Mouse (Mus musculus) embryonic facial prominence, embryonic 11.5 days (tissue): ENCODE data around the gene Fam122b. TPM values are rescaled to one million over a fixed set of nuclear protein-coding genes. Genes with fewer than 3 reads are reported as not detected.

ENCODE experiments used
- ATAC-seq: fragments of 200-750 bp; cut with Nextera tagmentation; replicated peaks from 2 replicates; pipeline ENCODE4 v1.8.0; 2017; ENCODE audit warnings: low read depth; ENCODE audit not compliant: insufficient number of reproducible peaks, low FRiP score, low TSS enrichment
- DNase-seq: peaks from one replicate; pipeline ENCODE4 v3.0.0-alpha.2; 2015; ENCODE audit warnings: low spot score
- H3K27ac ChIP-seq: fragments of 300-500 bp; sonication (generic); replicated peaks from 2 replicates; pipeline ENCODE4 v1.5.1; 2014; ENCODE audit warnings: mild to moderate bottlenecking, low read depth, low read length, control low read depth
- H3K27me3 ChIP-seq: fragments of 300-500 bp; sonication (generic); 2 replicates; pipeline ENCODE4 v1.6.1; 2014; ENCODE audit warnings: mild to moderate bottlenecking, low read length, moderate library complexity, mixed read lengths; ENCODE audit not compliant: control insufficient read depth, insufficient read depth
- H3K36me3 ChIP-seq: fragments of 300-500 bp; sonication (generic); replicated peaks from 2 replicates; pipeline ENCODE4 v1.6.1; 2014; ENCODE audit warnings: low read depth, mild to moderate bottlenecking, low read length, moderate library complexity, mixed read lengths; ENCODE audit not compliant: control insufficient read depth, insufficient read depth
- H3K4me1 ChIP-seq: fragments of 300-500 bp; sonication (generic); 2 replicates; pipeline ENCODE4 v1.6.1; 2014; ENCODE audit warnings: low read length, mixed read lengths; ENCODE audit not compliant: control insufficient read depth, insufficient read depth
- H3K4me2 ChIP-seq: fragments of 300-500 bp; sonication (generic); 2 replicates; pipeline ENCODE4 v1.6.1; 2014; ENCODE audit warnings: low read depth, mild to moderate bottlenecking, control low read depth, low read length, moderate library complexity
- H3K4me3 ChIP-seq: fragments of 300-500 bp; sonication (generic); 2 replicates; pipeline ENCODE4 v1.5.1; 2014; ENCODE audit warnings: low read depth, low read length, control low read depth
- H3K9ac ChIP-seq: fragments of 300-500 bp; sonication (generic); replicated peaks from 2 replicates; pipeline ENCODE4 v1.6.1; 2014; ENCODE audit warnings: mild to moderate bottlenecking, control low read depth, low read length
- H3K9me3 ChIP-seq: fragments of 300-500 bp; sonication (generic); replicated peaks from 2 replicates; pipeline ENCODE4 v1.6.1; 2016; ENCODE audit warnings: mild to moderate bottlenecking, low read length, inconsistent platforms, mixed read lengths; ENCODE audit not compliant: control insufficient read depth
- WGBS: fragments of 180-500 bp; shearing (Covaris S2); extraction: QIAGEN DNeasy Blood & Tissue Kit; methylation state at CpG from one replicate; pipeline ENCODE4 v1.1.7; 2014; 5-methylcytosine and 5-hydroxymethylcytosine counted together
- polyA plus RNA-seq: library from polyadenylated mRNA; unstranded; fragments of >200 nt; fragmentation: Nextera tagmentation; extraction: Ambion mirVana; gene quantifications from 2 replicates; pipeline ENCODE4 v1.2.1, GENCODE M21; 2014

Fam122b gene
- polyA plus RNA-seq, 1 experiment from 2014 or later, result 12.6 TPM

DNA sequence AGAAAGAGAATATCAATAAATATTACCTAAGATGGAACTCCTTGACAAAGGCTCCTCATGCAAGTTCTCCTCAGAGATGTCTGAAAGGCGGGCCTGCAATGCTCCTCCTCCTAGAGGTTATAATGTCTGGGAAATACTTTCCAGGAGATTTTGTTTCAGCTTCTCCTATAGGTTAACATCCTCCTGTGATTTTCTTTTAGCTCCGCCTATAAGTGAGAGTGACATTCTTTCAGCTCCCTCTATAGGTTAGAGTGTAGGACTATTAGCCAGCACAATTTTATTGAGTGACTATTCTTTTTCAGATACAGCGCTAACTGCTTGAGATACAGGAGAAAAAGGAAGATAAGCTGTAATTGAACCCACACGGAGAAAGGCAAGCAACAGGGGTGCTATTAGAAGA, 29.6 kb downstream of the Fam122b start, which contains the start of gene Plac1:
Plac1 (minus strand) TSS at position 101 of the 400 bp plus-strand sequence.
- DNase-seq (no peak), ATAC-seq (no peak)
- Histone ChIP-seq H3K4me2 (no peak within 1 kb of the TSS), H3K27ac (no peak within 1 kb of the TSS), H3K36me3 (no peaks in the 10 kb centered on the region), H3K4me3 (no peak within 1 kb of the TSS), H3K4me1 (no peaks in the 10 kb centered on the region), H3K9ac (no peak within 1 kb of the TSS), H3K9me3 (no peaks in the 10 kb centered on the region), H3K27me3 (no peaks in the 10 kb centered on the region)
- WGBS, result 69% methylated on average over 4 of the region's 4 CpGs

DNA sequence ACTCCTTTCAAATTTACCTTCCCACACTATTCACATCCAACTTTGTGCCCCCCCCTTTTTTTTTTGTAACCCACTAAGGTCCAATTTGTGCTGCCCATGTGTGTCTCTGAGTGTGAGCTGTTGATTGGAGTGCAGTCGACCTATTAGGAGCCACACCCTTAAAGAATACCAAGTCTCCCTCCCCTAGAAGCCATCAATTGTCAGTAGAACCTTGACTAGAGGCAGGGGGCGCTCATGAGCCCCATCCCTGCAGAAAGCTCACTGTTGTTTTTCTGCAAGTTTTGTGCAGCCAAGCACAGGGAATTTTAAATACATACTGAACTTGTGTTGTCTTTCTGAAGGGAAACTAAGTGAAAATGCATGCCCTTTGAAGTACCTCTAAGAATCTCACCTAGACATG, 31.6 kb downstream of the Fam122b start:
- H3K4me2 ChIP-seq, result no peak overlapping the region
- H3K27me3 ChIP-seq, result no peaks in the 10 kb centered on the region
- H3K36me3 ChIP-seq, result no peaks in the 10 kb centered on the region
- WGBS, result 13% methylated on average over 2 of the region's 2 CpGs
- no peak overlapping the region for H3K27ac ChIP-seq
- no peaks in the 10 kb centered on the region for H3K9me3 ChIP-seq
- DNase-seq (no peak), ATAC-seq (no peak)
- no peak overlapping the region for H3K4me3 ChIP-seq
- H3K9ac ChIP-seq, result no peak overlapping the region
- no peaks in the 10 kb centered on the region for H3K4me1 ChIP-seq

DNA sequence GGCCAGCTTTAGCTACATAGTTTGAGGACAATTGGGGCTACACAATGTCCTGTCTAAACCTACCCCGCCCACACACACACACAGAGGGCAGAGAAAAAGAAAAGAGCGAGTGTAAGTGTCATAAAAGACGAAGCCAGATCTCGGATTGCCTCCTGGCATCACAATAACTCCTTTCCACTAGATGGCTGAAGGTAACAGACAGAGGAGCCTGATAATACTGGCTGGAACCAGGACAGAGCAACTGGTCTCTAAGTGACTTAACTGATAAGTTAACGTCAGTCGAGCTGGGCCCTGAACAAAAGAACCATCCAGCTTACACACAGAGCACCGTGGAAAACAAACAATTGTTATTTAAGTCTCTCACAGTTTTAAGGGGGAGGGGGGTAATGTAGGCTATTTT, 33.2 kb downstream of the Fam122b start:
- Histone ChIP-seq H3K4me1 (no peaks in the 10 kb centered on the region), H3K27me3 (no peaks in the 10 kb centered on the region), H3K4me3 (no peak overlapping the region), H3K4me2 (no peak overlapping the region), H3K27ac (no peak overlapping the region), H3K36me3 (no peaks in the 10 kb centered on the region), H3K9ac (no peak overlapping the region), H3K9me3 (no peaks in the 10 kb centered on the region)
- ATAC-seq (no peak), DNase-seq (no peak)
- WGBS, result 57% methylated on average over 7 of the region's 7 CpGs

DNA sequence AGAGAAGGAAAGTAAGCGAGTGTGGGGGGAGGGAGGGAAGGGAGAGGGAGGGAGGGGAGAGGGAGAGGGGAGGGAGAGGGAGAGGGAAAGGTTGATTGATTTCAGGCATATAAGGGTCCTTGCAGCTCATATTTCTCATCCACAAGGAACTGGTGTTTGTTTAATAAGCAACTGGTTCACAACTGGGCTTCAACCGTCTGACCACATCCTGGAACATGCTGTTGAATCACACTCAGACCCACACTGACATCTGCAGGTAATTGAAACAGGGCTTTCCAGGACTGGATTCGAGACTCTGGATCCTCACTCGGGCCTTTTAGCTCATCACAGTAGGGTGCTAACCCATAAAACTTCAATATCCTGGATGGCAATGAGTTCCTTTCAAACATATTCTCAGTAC, 35.9 kb downstream of the Fam122b start:
- Histone ChIP-seq H3K4me1 (no peaks in the 10 kb centered on the region), H3K4me3 (no peak overlapping the region), H3K4me2 (no peak overlapping the region), H3K27ac (no peak overlapping the region), H3K9ac (no peak overlapping the region), H3K36me3 (no peaks in the 10 kb centered on the region), H3K27me3 (no peaks in the 10 kb centered on the region), H3K9me3 (no peaks in the 10 kb centered on the region)
- ATAC-seq (no peak), DNase-seq (peak; percentile 67)
- 23% methylated on average over 3 of the region's 4 CpGs for WGBS

DNA sequence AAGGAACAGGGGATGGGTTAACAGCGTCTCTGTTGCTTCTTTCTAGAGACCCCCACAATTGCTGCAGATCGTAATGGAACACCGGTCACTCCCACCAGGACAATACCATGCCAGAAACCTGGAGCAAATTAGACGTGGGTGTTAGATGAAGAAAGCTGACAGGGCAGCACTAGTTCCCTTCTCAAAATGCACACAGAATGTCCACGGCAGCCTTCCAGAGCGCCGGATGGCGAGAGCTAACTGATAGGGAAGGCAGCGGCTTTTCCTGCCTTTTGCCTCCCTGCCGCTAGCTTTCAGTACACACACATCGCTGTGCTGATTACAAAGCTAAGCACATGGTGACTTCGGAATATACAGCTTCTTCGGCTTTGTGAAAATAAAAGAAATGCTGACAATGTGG, 37.6 kb downstream of the Fam122b start:
- H3K4me3 ChIP-seq, result no peak overlapping the region

DNA sequence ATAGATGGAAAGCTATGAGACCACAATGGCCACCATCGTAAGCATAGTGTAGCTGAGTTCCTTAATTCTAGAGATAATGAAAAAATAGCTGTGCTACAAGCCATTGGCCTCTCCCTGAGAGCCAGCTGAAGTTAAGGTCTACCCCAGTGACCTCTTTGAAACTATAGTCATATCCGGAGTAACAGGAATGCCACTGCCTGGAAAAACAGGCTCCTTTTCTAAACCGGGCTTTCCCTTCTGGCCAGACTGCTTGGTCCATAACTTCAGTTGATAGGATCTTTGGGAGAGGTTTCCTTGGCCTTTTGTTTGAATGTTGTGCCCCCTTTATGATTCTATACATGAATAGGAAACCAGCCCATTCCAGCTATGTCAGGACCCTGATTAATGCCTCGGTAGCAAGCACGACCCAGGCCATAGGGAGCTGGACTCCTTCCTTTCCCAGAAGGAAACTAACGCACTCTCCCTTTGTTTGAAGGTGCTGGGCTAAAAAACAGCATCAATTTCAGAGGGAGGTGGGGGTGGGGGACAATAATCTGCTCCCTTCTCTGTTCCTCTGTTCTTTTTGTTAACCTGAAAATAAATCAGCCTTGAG, 45.2 kb downstream of the Fam122b start:
- H3K4me1 ChIP-seq, result no peaks in the 10 kb centered on the region
- 59% methylated on average over 6 of the region's 6 CpGs for WGBS

More for the DNA sequence above, 37.6 kb downstream of the Fam122b start:
- no peaks in the 10 kb centered on the region for H3K4me1 ChIP-seq
- peak overlapping the region; percentile 31; the same call in 1 of the 2 replicates for H3K4me2 ChIP-seq
- H3K36me3 ChIP-seq, result no peaks in the 10 kb centered on the region
- no peaks in the 10 kb centered on the region for H3K9me3 ChIP-seq
- WGBS, result 38% methylated on average over 13 of the region's 13 CpGs
- 0 out of 2 replicates have a peak overlapping the region, but pooled peaks have one; percentile 31 for H3K27ac ChIP-seq
- no peaks in the 10 kb centered on the region for H3K27me3 ChIP-seq
- peak overlapping the region; percentile 39; the same call in 1 of the 2 replicates for H3K9ac ChIP-seq
- DNase-seq, result peak; percentile 27
- no peak for ATAC-seq

DNA sequence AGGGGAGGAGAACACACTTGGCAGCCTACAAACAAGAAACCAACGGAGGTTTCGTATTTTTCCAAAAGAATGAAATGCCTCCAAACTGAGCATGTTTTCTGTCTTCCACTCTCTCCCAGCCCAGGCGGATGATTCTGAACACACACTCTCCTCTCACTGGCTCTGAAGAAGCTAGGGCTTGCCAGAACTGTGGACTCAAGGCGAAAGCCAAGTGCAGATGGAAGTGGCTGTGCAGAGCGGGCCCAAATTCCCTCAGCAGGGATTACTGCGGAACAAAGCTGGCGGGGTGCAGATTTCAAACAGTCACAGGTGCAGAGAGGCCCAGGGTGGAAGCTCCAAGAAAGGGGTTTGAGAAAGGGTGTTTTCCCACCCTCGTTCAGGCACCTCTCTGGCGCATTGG, 48.8 kb downstream of the Fam122b start:
- 81% methylated on average over 9 of the region's 9 CpGs for WGBS
- DNase-seq (no peak), ATAC-seq (no peak)
- Histone ChIP-seq H3K4me2 (no peak overlapping the region), H3K9ac (no peak overlapping the region), H3K36me3 (no peaks in the 10 kb centered on the region), H3K4me1 (no peaks in the 10 kb centered on the region), H3K27ac (no peak overlapping the region), H3K4me3 (no peak overlapping the region), H3K27me3 (no peaks in the 10 kb centered on the region), H3K9me3 (no peaks in the 10 kb centered on the region)

More for the DNA sequence above, 45.2 kb downstream of the Fam122b start:
- DNase-seq, result no peak
- no peaks in the 10 kb centered on the region for H3K27me3 ChIP-seq
- no peak for ATAC-seq
- no peak overlapping the region for H3K4me3 ChIP-seq
- no peak overlapping the region for H3K27ac ChIP-seq
- H3K36me3 ChIP-seq, result no peaks in the 10 kb centered on the region
- H3K9ac ChIP-seq, result no peak overlapping the region
- H3K9me3 ChIP-seq, result no peaks in the 10 kb centered on the region
- H3K4me2 ChIP-seq, result no peak overlapping the region

DNA sequence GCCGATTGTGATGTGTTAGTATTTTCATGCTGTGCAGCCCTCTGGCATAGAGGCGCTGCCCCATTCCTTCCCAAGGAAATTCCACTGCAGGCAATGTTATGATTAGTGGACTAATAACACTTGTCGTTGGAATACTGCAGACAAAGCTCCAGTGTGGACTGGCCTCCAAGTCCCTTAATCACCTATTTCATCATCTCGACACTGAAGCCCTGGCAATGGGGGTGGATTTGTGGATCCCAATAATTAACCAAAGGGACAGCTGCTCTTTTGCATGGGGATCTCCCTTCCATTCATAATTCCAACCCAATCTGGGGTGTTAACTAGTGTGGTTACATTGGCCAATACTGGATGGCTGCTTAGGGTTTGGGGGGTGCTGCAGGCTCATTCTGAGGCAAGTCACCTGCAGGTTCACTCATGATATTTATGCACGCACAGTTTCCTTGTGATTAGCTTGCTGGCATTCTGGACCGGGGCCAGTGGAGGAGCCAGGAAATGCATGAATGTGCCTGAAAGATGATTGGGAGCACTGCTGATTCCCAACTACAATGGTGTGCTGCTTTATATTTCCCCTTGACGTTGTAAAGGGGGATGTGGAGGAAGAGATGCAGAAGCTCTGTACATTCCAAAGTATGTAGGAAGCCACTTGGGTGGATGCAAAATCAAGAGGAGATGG, 54.9 kb downstream of the Fam122b start:
- no peak overlapping the region for H3K27ac ChIP-seq
- H3K9ac ChIP-seq, result no peak overlapping the region
- no peak for DNase-seq
- H3K4me1 ChIP-seq, result no peaks in the 10 kb centered on the region
- no peak overlapping the region for H3K4me2 ChIP-seq
- no peak for ATAC-seq
- H3K4me3 ChIP-seq, result no peak overlapping the region
- no peaks in the 10 kb centered on the region for H3K27me3 ChIP-seq
- H3K36me3 ChIP-seq, result no peaks in the 10 kb centered on the region
- WGBS, result 58% methylated on average over 7 of the region's 7 CpGs
- no peaks in the 10 kb centered on the region for H3K9me3 ChIP-seq
